Mouse (Mus musculus) layer of hippocampus, postnatal 25 days (tissue): ENCODE results near the gene Sgms2. TPM values are rescaled to one million over a fixed set of nuclear protein-coding genes. Genes with fewer than 3 reads are reported as not detected.
"Not testable (repeated sequence)": the region's sequence is repeated elsewhere in the genome, so short reads cannot be mapped to it uniquely, and the experiment has no call there.

Experiments
- DNase-seq, 2 experiments: peaks; one replicate each; pipeline ENCODE4 v3.0.0; 2022; ENCODE audit warnings: mixed read lengths in 2 of 2, low spot score in 1 of 2; ENCODE audit errors: extremely low spot score in 1 of 2
- total RNA-seq, 2 experiments: library from RNA; stranded (reverse); gene quantifications; 2 replicates each; pipeline ENCODE4 v1.2.3; 2021

Sgms2 gene
- total RNA-seq, 2 experiments from 2014 or later: 3.4 to 5.8 TPM

GRCm38 (mm10) chr3:131361960-131362359, 129.3 kb downstream of the Sgms2 start:
- DNase-seq: no peak

- no peak for DNase-seq
Observed at GRCm38 (mm10) chr3:131359011-131359410, 132.2 kb downstream of the Sgms2 start.

- no peak for DNase-seq
Observed at GRCm38 (mm10) chr3:131358205-131358604, 133.0 kb downstream of the Sgms2 start.

GRCm38 (mm10) chr3:131357643-131358042, 133.6 kb downstream of the Sgms2 start:
- no peak for DNase-seq

GRCm38 (mm10) chr3:131356026-131356425, 135.2 kb downstream of the Sgms2 start:
- no peak for DNase-seq

- no peak for DNase-seq
Observed at GRCm38 (mm10) chr3:131350539-131350938, 140.7 kb downstream of the Sgms2 start.

GRCm38 (mm10) chr3:131349013-131349412, 142.2 kb downstream of the Sgms2 start:
- DNase-seq: no peak

GRCm38 (mm10) chr3:131348579-131348950, 142.6 kb downstream of the Sgms2 start:
- no peak for DNase-seq

GRCm38 (mm10) chr3:131347831-131348578, 143.2 kb downstream of the Sgms2 start:
- no peak for DNase-seq

- DNase-seq: no peak
Observed at GRCm38 (mm10) chr3:131345903-131346302, 145.3 kb downstream of the Sgms2 start.

- DNase-seq: no peak
Observed at GRCm38 (mm10) chr3:131343311-131343710, 147.9 kb downstream of the Sgms2 start.

GRCm38 (mm10) chr3:131340885-131341284, 150.3 kb downstream of the Sgms2 start:
- no peak for DNase-seq

GRCm38 (mm10) chr3:131339280-131339679, 151.9 kb downstream of the Sgms2 start:
- DNase-seq: no peak

GRCm38 (mm10) chr3:131337749-131338148, 153.5 kb downstream of the Sgms2 start:
- not testable (repeated sequence) for DNase-seq

- DNase-seq: no peak
Observed at GRCm38 (mm10) chr3:131336629-131337028, 154.6 kb downstream of the Sgms2 start.

- no peak for DNase-seq
Observed at GRCm38 (mm10) chr3:131335117-131335547, 156.1 kb downstream of the Sgms2 start.

GRCm38 (mm10) chr3:131327189-131327588, 164.0 kb downstream of the Sgms2 start:
- DNase-seq: no peak

GRCm38 (mm10) chr3:131326637-131327036, 164.6 kb downstream of the Sgms2 start:
- no peak for DNase-seq

- DNase-seq: no peak
Observed at GRCm38 (mm10) chr3:131322081-131322815, 169.0 kb downstream of the Sgms2 start.

GRCm38 (mm10) chr3:131320184-131320583, 171.0 kb downstream of the Sgms2 start:
- DNase-seq: peak; percentile 63 to 92

- no peak for DNase-seq
Observed at GRCm38 (mm10) chr3:131318211-131318610, 173.0 kb downstream of the Sgms2 start.

GRCm38 (mm10) chr3:131317126-131317525, 174.1 kb downstream of the Sgms2 start:
- DNase-seq: no peak
